In genomic region chr7:19619004-19619801, GRCm38 (mm10) we compare ENCODE assay signal across 8 mouse cellular contexts. TPM values are rescaled to one million over a fixed set of nuclear protein-coding genes. Genes with fewer than 3 reads are reported as not detected.
DNase-seq lines count a peak whose midpoint lies in the region; ATAC-seq and TF ChIP-seq lines count a peak whose summit lies in the region.

No protein-coding gene starts in this region.

- TF ChIP-seq CTCF in intestine, postnatal 0 days (IDR thresholded peaks at IDR 0.05; ENCODE audit: low read depth): peak; percentile 92
- TF ChIP-seq CTCF in small intestine, adult 2 months (IDR thresholded peaks at IDR 0.05; ENCODE audit: extremely low read depth, insufficient read length, insufficient replicate concordance, low read depth, low read length): peak; percentile 81; the same call in 1 of the 2 replicates

- no peak for TF ChIP-seq POLR2A in small intestine, adult 2 months (IDR thresholded peaks at IDR 0.05; ENCODE audit: low read depth, low read length)

- H3K4me2 ChIP-seq in intestine, postnatal 0 days (replicated peaks; ENCODE audit: low read depth): peak overlapping the region; percentile 27
- peak overlapping the region; percentile 54 for H3K4me2 ChIP-seq in midbrain, embryonic 11.5 days

- H3K9ac ChIP-seq in intestine, postnatal 0 days (ENCODE audit: low read depth, low read length): no peak overlapping the region; the same call in 1 of the 2 replicates
- H3K9ac ChIP-seq in midbrain, embryonic 11.5 days (ENCODE audit: low read length): peak overlapping the region; percentile 59

- DNase-seq in urinary bladder, adult 18-20 months (ENCODE audit: low spot score in 2 of 2): peak; percentile 43 to 53
- no peak for DNase-seq in urinary bladder, adult 2 months (ENCODE audit: low spot score)
- peak; percentile 96 for DNase-seq in embryo, embryonic 10.5 days (ENCODE audit: low spot score)
- DNase-seq in gastrocnemius, postnatal 36 days: peak; percentile 39 to 47
- peak; percentile 71 for DNase-seq in left cerebral cortex, postnatal 4 days
- peak; percentile 98 for DNase-seq in midbrain, embryonic 11.5 days (ENCODE audit: low spot score, missing footprints)

- intact Hi-C loops in gastrocnemius, postnatal 36 days (cut with DNase I): no loop called here
- intact Hi-C loops in left cerebral cortex, postnatal 4 days (cut with DNase I): no loop called here

- peaks cover 14% of the 10 kb centered on the region; the same call in 1 of the 2 replicates for H3K36me3 ChIP-seq in intestine, postnatal 0 days (ENCODE audit: control insufficient read depth, insufficient read depth)
- H3K36me3 ChIP-seq in midbrain, embryonic 11.5 days (ENCODE audit: control insufficient read depth, insufficient read depth, low read length): no peaks in the 10 kb centered on the region
- peaks cover 46% of the 10 kb centered on the region for H3K36me3 ChIP-seq in small intestine, adult 2 months (ENCODE audit: control insufficient read depth, insufficient read depth, low read length)

- H3K27ac ChIP-seq in intestine, postnatal 0 days (ENCODE audit: low read depth, low read length): no peak overlapping the region
- no peak overlapping the region for H3K27ac ChIP-seq in midbrain, embryonic 11.5 days (ENCODE audit: low read depth, low read length)
- H3K27ac ChIP-seq in small intestine, adult 2 months (ENCODE audit: insufficient read depth, low read depth, low read length): no peak overlapping the region

- H3K27me3 ChIP-seq in intestine, postnatal 0 days (replicated peaks; ENCODE audit: control insufficient read depth, insufficient read depth, low read length): no peaks in the 10 kb centered on the region
- no peaks in the 10 kb centered on the region for H3K27me3 ChIP-seq in midbrain, embryonic 11.5 days (ENCODE audit: control insufficient read depth, insufficient read depth, low read length)
- H3K27me3 ChIP-seq in small intestine, adult 2 months (ENCODE audit: control insufficient read depth, insufficient read depth, low read length): no peaks in the 10 kb centered on the region

- H3K9me3 ChIP-seq in intestine, postnatal 0 days (ENCODE audit: control insufficient read depth): no peaks in the 10 kb centered on the region
- no peaks in the 10 kb centered on the region for H3K9me3 ChIP-seq in midbrain, embryonic 11.5 days (ENCODE audit: control insufficient read depth, low read length)

- no peak overlapping the region for H3K4me3 ChIP-seq in intestine, postnatal 0 days (ENCODE audit: low read depth, low read length)
- peak overlapping the region; percentile 33 for H3K4me3 ChIP-seq in midbrain, embryonic 11.5 days (ENCODE audit: low read depth, low read length)
- H3K4me3 ChIP-seq in small intestine, adult 2 months (ENCODE audit: low read depth, low read length): peak overlapping the region; percentile 4; the same call in 1 of the 2 replicates

- H3K4me1 ChIP-seq in intestine, postnatal 0 days (replicated peaks; ENCODE audit: control insufficient read depth, insufficient read depth, low read length): peaks cover 7% of the 10 kb centered on the region; the same call in 1 of the 2 replicates
- H3K4me1 ChIP-seq in midbrain, embryonic 11.5 days (ENCODE audit: control insufficient read depth, insufficient read depth, low read length): peaks cover 4% of the 10 kb centered on the region; the same call in 1 of the 2 replicates
- H3K4me1 ChIP-seq in small intestine, adult 2 months (ENCODE audit: control insufficient read depth, insufficient read depth, insufficient read length, low read length): peaks cover 37% of the 10 kb centered on the region

- peak; percentile 36; the same call in 1 of the 2 replicates for ATAC-seq in intestine, postnatal 0 days
- peak; percentile 84 for ATAC-seq in midbrain, embryonic 11.5 days (ENCODE audit: low FRiP score)

- 16% methylated on average over 35 of the region's 35 CpGs for WGBS in intestine, postnatal 0 days
- WGBS in midbrain, embryonic 11.5 days: 5% methylated on average over 35 of the region's 35 CpGs
- WGBS in small intestine, adult 2 months: 40% methylated on average over 35 of the region's 35 CpGs

RNA-seq across cellular contexts. Expression of gene Relb, which starts 10.0 kb away (rescaled TPM):
- polyA plus RNA-seq in urinary bladder, adult 2 months (2012; rRNA removed): 22.5 and 23.5 TPM in 2 replicates
- 1 to 10 TPM; 5.1 to 6.0 TPM for total RNA-seq in gastrocnemius, postnatal 36 days (2021)
- polyA plus RNA-seq in intestine, postnatal 0 days (2015; fragmentation: Nextera tagmentation; extraction: Ambion mirVana): 10.5 and 10.6 TPM in 2 replicates
- 1 to 10 TPM; 5.5 to 7.5 TPM for total RNA-seq in left cerebral cortex, postnatal 4 days (2021)
- polyA plus RNA-seq in midbrain, embryonic 11.5 days (2014; fragmentation: Nextera tagmentation; extraction: Ambion mirVana): 3.7 and 4.3 TPM in 2 replicates
- 47.2 and 144 TPM in 2 replicates for polyA plus RNA-seq in small intestine, adult 2 months (2012; rRNA removed)

RNA-seq across cellular contexts. Expression of gene Clasrp, which starts 14.9 kb away (rescaled TPM):
- polyA plus RNA-seq in urinary bladder, adult 2 months (2012; rRNA removed): 68.9 and 76.5 TPM in 2 replicates
- 10 to 100 TPM; 10.9 to 12.0 TPM for total RNA-seq in gastrocnemius, postnatal 36 days (2021)
- 14.8 and 16.9 TPM in 2 replicates for polyA plus RNA-seq in intestine, postnatal 0 days (2015; fragmentation: Nextera tagmentation; extraction: Ambion mirVana)
- 100 to 1,000 TPM in 1 of 2 experiments, 10 to 100 TPM in 1; 98.0 to 106 TPM for total RNA-seq in left cerebral cortex, postnatal 4 days (2021)
- 44.6 and 46.1 TPM in 2 replicates for polyA plus RNA-seq in midbrain, embryonic 11.5 days (2014; fragmentation: Nextera tagmentation; extraction: Ambion mirVana)
- 91.6 and 184 TPM in 2 replicates for polyA plus RNA-seq in small intestine, adult 2 months (2012; rRNA removed)

RNA-seq across cellular contexts. Expression of gene Gemin7, which starts 41.8 kb away (rescaled TPM):
- polyA plus RNA-seq in urinary bladder, adult 2 months (2012; rRNA removed): 69.0 TPM in 2 replicates
- total RNA-seq in gastrocnemius, postnatal 36 days (2021): 10 to 100 TPM; 59.1 to 65.1 TPM
- 99.5 and 102 TPM in 2 replicates for polyA plus RNA-seq in intestine, postnatal 0 days (2015; fragmentation: Nextera tagmentation; extraction: Ambion mirVana)
- 10 to 100 TPM; 56.0 to 58.2 TPM for total RNA-seq in left cerebral cortex, postnatal 4 days (2021)
- polyA plus RNA-seq in midbrain, embryonic 11.5 days (2014; fragmentation: Nextera tagmentation; extraction: Ambion mirVana): 152 and 161 TPM in 2 replicates
- polyA plus RNA-seq in small intestine, adult 2 months (2012; rRNA removed): 85.5 and 146 TPM in 2 replicates

RNA-seq across cellular contexts. Expression of gene Zfp296, which starts 42.1 kb away (rescaled TPM):
- polyA plus RNA-seq in urinary bladder, adult 2 months (2012; rRNA removed): 6.2 and 7.0 TPM in 2 replicates
- under 1 TPM; 0.23 to 0.44 TPM for total RNA-seq in gastrocnemius, postnatal 36 days (2021)
- polyA plus RNA-seq in intestine, postnatal 0 days (2015; fragmentation: Nextera tagmentation; extraction: Ambion mirVana): 0.14 TPM in 1 of 2 replicates, not detected in the other
- under 1 TPM; 0.22 to 0.24 TPM for total RNA-seq in left cerebral cortex, postnatal 4 days (2021)
- polyA plus RNA-seq in midbrain, embryonic 11.5 days (2014; fragmentation: Nextera tagmentation; extraction: Ambion mirVana): 0.10 and 0.20 TPM in 2 replicates
- polyA plus RNA-seq in small intestine, adult 2 months (2012; rRNA removed): 3.0 and 3.7 TPM in 2 replicates

RNA-seq across cellular contexts. Expression of gene Clptm1, which starts 45.6 kb away (rescaled TPM):
- polyA plus RNA-seq in urinary bladder, adult 2 months (2012; rRNA removed): 54.8 and 64.2 TPM in 2 replicates
- total RNA-seq in gastrocnemius, postnatal 36 days (2021): 10 to 100 TPM; 39.2 to 45.7 TPM
- 66.1 and 70.6 TPM in 2 replicates for polyA plus RNA-seq in intestine, postnatal 0 days (2015; fragmentation: Nextera tagmentation; extraction: Ambion mirVana)
- 100 to 1,000 TPM; 105 to 115 TPM for total RNA-seq in left cerebral cortex, postnatal 4 days (2021)
- polyA plus RNA-seq in midbrain, embryonic 11.5 days (2014; fragmentation: Nextera tagmentation; extraction: Ambion mirVana): 89.7 and 94.1 TPM in 2 replicates
- polyA plus RNA-seq in small intestine, adult 2 months (2012; rRNA removed): 70.5 and 141 TPM in 2 replicates
